Mouse (Mus musculus) liver, adult 2 months (tissue): ENCODE results near the gene Ggcx.

Source experiments
- CTCF ChIP-seq: fragments of 200-500 bp; IDR thresholded peaks from 2 replicates; pipeline ENCODE4 v1.5.1; 2011; ENCODE audit warnings: low read depth, low read length, control low read depth
- POLR2A ChIP-seq: fragments of 200-500 bp; IDR thresholded peaks from 2 replicates; pipeline ENCODE4 v1.6.1; 2011; ENCODE audit warnings: low read length, control low read depth; ENCODE audit not compliant: insufficient read depth; ENCODE audit errors: extremely low read depth

DNA sequence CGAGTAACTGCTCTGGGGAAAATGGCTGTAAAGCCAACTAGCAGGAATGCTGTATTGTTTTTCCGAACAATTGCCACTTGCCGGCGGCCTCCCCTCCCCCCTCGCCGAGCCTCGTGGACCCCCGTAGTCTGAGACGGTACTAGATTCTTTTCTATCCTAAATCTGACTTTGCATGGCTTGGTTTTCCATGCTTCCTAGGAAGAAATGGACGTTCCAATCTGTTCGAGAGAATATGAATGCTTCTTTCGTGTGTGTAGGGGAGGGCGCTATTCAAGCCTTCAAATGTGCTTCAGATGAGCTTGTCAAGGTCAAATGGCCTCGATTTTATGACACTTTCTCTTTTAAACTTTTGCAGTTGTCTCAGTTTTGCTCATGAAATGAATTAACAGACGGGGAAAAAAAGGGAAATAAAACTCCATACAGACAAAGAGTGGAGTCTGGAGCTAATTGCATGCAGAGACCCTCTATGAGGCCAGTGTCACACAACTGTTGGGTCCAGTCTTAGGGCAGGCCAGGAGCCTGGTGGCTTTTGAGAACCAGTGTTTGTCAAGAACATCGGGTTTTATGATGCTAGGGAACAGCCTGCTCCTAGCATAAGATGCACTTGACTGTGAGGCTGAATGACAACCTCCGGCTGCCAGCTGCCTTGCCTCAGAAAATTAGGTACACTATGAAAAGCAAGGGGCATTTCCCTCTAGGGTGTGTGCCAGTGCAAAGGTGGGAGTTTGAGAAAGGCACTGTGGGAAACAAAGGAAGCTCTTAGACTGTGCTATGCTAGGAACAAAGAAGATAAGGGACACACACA, 26.3 kb downstream of the Ggcx start:
- TF ChIP-seq CTCF (no peak), POLR2A (no peak)
